Mouse (Mus musculus): ENCODE results near the gene Timm10. TPM values are rescaled to one million over a fixed set of nuclear protein-coding genes. Genes with fewer than 3 reads are reported as not detected.
A peak's percentile ranks its signal among the peaks of the same experiment; 100 is the strongest.

Timm10 gene
- total RNA-seq, 2 experiments from 2014 or later, result 46.9 to 57.8 TPM

DNA sequence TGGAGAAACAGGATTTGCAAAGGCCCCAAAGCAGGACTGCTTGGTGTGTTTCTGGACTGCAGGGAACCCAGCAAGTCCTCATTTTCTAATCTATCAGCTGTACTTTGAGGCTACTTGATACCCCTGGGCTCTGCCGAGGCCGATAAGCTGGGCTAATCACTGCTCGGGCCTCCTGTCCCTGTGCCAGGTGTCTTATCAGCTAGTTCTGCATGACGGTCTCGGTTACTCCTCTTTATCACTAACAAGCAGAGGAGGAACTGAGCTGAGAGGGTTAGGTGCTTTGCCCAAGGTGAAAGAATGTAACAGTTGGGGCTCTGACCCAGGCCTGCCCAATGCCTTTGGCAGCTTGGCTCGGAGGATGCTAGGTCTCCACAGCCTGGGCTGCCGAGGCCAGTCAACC is 14.9 kb upstream of the Timm10 start:
- no peak for DNase-seq (ENCODE audit: low spot score in 2 of 2)

DNA sequence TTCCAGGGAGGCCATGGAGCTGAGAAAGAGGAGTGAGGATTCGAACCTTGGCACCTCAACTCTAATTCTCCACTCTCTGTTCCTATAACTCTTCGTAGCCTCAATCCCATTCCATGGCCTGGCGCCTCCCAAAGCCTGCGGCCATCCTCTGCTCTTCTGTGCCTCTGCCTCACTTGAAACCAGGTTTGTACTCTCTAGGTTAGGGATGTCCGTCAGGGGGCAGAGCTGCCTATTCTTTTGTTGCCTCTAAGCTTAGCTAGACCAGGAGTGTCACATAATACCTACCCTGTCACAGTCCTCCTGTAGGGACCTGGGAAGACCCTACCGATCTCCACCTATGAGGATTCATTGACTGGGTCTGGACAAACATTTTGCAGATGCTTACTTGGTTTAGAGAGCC is 14.1 kb upstream of the Timm10 start:
- no peak for DNase-seq (ENCODE audit: low spot score in 2 of 2)

DNA sequence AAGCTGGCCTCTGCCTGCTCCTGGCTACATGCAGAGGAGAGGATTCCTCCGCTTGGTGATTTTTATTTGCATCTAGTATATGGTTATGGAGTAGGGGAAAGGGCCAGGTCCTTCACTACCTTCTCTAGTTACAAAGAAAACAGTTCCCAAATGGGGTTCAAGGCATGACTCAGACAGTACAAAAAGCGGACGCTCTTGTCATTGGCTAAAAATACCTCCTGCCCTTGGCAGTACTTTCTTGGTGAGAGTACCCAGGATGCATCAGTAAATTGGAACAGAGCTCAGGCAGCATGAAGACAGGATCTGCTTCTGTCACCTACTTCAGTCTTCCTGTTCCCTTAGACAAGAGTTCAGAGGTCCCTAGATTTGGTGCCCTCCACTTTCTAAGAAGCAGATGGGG is 6.9 kb upstream of the Timm10 start:
- DNase-seq (ENCODE audit: low spot score in 2 of 2), result peak; percentile 28 to 39

DNA sequence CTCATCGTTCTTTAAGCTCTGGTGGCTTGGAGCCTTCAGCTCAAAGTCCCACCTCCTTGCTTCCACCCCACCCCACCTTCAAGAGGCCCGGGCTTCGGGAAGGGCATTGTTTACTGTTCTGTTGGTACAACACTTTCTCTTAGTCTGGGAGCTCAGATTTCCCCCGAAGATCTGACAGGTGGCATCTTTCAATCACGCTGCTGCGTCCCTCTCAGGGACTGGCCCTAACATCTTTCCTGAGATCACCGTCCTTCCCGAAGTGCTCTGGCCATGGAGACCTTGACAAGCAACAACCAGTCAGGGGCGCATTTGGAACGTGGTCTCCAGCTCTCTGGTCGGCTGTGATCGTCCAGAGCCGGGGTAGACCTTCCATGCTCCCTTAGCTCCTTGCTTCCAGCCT is 4.2 kb upstream of the Timm10 start, which contains the start of gene Smtnl1:
Gene Smtnl1 (minus strand): TSS at position 101 of the 400 bp plus-strand sequence.
- no peak for DNase-seq (ENCODE audit: low spot score in 2 of 2)

DNA sequence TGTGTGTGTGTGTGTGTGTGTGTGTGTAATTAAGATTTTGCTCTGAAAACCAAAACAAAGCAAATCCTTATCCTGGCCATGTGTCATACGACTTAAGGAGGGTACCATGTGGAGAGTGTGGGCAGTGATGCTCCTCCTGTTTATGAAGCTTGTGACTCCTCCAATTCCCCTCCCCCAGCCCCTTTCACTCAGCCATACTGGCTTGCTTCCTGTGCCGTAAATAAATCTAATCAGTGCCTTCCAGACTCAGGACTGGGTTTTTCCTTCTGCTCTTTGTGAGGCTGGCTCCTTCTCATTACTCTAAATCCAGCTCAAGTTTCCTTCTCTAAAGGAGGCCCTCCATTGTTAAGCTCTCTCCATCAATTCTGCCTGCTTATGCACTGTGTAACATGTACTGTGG is 3.6 kb upstream of the Timm10 start:
- DNase-seq (ENCODE audit: low spot score in 2 of 2), result no peak

DNA sequence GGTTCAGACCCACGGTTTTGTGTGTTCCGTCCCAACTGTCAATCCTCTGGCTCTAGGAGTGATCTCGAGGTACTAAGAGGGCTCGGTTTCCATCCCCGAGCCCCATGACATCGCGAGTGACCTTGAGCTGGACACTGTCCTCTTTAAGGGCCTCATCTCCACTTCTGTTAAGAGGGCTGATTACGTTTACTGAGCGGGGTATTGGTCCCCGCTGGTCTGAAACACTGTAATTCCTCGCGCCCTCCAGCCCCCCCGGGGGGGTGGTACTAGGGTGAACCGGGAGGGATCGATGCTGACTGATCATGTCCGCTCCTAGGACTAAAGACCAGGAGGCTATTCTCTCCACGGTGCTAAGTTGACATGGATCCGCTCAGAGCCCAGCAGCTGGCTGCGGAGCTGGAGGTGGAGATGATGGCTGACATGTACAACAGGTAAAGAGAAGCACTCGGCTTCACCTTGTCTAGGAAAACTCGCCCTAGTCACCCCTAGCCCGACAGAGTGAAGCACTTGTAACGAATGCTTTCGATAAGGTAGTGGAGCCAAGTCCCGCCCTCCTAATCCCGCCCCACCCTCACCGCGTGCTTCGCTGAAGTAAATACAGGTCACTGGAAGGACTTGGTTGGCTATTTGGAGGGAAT is 605 bp downstream of the Timm10 start:
- no peak for DNase-seq (ENCODE audit: low spot score in 2 of 2)

DNA sequence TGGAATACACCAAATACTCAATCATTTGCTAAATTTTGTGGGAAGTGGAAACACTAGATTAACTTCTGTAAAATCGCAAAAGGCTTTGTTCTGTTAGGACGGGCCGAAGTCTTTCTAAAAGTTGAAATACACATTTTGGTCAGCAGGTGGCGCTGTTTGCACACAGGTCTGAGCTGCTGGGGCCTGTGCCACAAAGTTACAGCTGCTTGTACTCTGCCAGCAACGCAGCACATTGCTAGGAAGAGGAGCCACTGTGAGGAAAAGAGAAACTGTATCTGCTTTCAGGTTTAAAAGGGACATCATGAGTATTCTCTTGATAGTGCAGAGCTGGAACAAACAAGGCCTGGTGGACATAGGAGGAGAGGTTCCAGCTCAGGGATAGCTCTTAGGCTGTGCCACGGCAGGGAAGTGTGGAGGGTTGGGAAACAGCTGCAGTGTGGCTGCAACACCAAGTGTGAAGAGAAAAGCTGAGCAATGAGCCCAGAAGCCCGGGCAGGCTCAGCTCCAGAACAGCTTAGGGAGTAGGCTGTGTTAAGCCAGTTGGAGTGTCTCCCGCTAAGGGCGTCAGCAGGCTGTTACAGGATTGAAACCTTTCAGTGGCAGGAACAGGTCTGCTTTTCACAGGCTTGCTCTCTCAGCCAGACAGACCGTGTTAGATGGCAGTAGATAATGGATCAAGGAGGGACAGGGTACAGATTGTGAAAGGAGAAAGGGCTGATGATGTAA is 5.0 kb downstream of the Timm10 start:
- peak; percentile 89 to 93 for DNase-seq (ENCODE audit: low spot score in 2 of 2)

DNA sequence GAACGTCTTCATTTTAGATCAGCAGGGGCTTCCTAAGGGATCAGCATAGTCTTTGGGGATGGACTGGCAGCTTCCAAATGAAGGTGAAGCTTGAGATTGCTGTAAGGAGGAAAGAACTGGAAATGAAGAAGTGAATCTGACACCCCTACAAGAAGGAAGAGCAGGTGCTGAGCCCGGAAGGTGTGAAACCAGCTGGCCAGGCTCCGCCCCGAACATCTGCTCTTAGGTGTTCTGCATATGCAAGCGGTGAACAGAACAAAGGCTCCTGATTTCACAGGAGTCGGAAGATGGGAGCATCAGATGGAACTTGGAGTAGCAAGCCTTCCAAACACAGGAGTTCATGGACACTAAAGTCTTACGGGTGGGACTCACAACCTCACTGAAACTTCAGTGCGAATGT is 10.3 kb downstream of the Timm10 start:
- DNase-seq (ENCODE audit: low spot score in 2 of 2), result no peak

DNA sequence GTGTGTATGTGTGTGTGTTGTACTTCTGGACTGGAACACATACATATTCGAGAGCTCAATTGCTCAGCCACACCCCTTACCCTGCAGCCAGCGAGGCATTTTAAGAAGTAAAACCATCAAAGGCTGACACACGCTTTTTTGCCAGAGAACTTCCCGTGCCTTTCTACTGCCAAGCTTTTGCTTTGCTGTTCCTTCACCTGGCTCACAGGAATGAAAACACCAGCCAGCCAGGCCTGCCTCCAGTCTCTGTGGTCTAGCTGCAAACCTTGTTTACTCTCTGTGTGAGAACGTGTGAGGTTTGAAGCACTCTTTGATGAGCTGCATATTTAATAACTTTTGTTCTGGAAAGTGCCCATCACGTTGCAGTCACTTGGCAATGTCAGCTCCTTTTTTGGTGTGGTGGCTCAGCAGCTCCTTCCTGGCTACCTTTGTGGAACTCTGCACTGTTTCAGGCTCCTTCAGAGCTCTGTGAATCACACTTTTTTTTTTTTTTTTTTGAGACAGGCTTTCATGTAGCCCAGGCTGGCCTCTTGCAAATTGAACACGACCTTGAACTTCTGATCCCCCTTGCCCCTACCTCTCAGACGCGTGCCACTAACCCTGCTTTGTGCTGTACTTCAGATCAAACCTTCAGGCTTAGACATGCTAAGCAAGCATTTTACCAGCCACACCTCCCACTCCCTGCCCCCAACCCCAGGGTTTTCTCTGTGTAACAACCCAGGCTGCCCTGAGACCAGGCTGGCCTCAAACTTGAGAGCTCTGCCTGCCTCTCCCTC is 11.2 kb downstream of the Timm10 start:
- DNase-seq (ENCODE audit: low spot score in 2 of 2), result no peak

DNA sequence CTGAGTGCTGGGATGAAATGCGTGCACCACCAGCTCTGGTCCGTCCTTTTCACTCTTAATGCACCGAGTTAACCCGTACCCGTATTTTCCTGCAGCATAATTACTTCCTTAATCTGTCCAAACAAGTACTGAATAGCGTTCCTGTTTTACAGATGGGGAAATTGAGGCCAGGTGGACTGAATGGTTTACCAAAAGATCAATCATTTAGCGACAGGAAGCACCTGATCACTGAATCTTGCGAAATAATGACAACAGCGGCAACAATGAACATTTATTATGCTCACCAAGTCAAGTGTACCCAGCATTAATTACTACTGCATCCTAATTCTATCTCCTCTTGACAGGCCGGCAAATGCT is 11.8 kb downstream of the Timm10 start, which contains the start of gene Slc43a1:
Gene Slc43a1 (plus strand): TSS at position 258 of the 357 bp plus-strand sequence.
- DNase-seq (ENCODE audit: low spot score in 2 of 2), result no peak

DNA sequence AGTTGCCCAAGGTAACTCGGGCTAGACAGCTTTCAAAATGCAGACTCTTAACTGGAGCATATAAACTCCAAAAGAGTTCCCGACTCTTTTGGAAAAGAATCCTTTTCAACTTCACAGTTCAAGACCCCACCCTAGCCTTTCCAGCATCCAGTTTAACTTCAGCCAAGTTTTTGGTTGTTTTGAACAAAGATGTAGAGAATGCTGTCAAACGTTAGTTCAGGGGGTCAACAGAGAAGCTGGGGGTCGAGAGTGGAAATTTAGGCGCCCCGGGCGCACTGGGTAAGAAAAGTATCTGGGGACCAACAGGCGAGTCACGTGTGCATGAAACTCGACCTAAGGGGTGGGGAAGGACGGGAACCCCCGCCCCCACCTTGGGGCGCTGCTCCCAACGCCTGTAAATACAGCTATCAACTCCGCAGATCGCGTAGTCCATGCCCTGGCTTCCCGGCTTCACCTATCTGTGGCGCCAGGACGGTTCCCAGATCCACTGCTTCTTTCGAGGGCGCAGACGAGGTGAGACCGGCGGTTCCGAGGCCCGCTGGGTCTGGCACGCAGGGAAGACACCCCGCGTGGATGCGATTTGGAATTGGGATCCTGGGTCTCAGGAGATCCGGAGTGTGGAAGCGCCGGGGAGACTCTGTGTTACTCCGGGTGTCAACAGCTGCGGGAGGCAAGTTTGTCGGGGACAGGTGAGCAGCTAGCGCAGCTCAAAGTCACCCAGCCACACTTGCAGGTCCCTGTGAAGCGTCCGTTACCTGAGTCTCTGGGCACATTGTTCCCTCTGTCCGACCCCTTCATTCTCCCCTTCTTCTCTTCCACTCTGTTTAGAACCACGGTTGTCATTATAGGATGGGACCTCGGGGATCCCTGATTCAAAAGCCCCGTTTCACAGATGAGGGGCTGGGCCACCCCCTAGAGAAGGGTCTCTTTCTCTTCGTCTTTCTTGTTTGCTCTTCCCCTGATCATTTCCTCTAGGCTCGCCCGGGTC is 12.5 kb downstream of the Timm10 start:
- no peak for DNase-seq (ENCODE audit: low spot score in 2 of 2)

DNA sequence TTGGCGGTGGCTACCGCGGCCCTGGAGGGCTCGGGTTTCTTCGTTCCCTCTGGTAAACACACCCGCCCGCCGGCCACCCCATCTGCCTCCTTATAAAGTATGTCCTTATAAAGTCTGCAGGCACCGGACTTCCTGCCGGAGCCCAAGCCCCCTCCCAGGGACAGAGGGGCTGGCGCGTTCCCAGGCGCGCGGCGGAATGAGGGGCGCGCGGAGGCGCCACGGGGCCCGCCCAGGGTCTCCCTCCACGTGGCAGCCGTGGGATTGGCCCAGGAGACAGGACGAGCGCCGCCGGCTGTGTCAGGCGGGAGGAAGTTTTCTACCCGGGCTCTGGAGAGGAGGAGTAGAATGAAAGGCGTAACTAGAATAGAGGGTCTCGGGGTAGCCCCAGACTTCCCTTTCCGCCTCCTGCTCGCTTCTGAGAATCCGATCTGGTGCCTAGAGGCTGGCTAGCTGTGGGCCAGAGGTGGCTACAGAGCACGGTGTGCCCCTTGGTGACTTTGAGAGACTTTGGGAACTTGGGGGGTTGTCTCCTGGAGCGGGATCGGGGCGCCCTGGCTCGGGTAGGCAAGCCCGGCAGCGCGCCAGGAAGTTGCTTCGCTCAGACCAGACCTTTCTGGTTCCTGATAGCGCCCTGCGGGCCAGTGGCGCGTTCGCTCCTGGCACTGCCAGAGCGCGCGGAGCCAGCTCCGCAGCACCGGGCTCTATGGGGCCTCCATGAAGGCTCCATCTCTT is 13.4 kb downstream of the Timm10 start:
- DNase-seq (ENCODE audit: low spot score in 2 of 2), result no peak

DNA sequence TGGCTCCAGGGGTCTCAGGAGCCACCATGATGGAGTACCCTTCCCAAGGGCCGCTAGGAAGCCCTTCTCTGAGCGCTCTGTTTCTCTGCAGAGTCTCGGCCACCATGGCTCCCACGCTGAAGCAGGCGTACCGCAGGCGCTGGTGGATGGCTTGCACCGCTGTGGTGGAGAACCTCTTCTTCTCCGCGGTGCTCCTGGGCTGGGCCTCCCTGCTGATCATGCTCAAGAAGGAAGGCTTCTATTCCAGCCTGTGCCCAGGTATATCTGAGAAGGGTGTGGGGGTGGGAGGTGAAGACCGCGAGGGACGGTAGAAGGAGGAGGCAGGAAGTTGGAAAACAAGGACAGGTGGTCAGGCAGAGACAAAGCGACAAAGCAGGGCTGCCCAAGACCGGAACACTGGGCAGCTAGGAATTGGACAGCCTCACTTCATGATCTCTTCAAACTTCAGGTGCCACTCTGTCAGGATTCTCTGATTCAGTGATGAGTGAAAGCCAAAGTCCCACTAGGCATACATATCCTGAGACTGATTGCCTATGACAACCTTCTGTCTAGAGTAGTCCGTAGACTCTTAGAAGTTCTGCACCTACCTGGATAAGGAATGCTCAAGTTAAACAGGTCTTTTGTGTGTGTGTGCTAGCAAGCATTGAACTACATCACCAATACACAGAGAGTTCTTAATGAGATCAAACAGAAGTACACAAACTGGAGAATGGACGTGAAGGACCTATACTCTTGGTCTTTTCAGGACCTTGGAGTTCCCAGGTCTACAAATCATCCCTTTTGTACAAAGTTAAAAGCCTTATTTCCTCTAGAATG is 14.2 kb downstream of the Timm10 start:
- no peak for DNase-seq (ENCODE audit: low spot score in 2 of 2)

DNA sequence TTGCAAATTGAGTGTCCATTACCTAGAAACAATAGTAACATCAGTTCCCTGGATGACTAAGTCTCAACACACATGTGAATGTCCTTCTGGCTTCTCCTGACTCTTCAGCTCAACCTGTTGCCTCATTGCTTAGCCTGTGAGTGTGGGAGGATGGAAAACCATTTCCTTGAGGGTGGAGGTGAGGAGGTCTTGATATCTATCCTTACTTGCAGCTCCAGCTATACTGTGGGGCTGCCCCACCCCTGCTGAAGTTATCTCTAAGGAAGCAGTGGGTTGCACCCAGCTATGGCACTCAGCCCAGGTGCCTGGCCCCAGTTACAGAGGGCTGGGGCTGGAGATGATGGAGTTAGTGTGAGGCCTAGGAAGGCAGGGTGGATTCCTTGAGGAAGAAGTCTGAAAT is 15.1 kb downstream of the Timm10 start:
- DNase-seq (ENCODE audit: low spot score in 2 of 2), result no peak

DNA sequence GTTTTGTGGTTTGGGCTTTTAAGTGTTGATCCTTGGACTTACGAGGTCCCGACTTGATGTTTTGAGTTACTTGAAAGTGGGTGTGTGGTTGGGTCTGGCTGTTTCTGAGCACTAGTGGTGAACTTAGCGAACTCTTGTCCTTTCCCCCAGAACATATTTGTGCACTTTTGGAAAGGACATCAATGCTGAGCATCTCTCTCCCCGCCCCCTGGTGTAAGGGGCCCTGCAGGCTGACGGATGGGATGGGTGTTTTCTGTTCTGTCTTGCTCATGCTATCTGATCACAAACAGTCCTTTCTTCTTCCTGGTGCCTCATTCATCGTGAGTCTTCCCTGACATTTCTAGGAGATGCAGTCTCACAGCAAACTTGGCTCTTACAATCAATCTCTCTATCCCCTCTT is 16.9 kb downstream of the Timm10 start:
- no peak for DNase-seq (ENCODE audit: low spot score in 2 of 2)

DNA sequence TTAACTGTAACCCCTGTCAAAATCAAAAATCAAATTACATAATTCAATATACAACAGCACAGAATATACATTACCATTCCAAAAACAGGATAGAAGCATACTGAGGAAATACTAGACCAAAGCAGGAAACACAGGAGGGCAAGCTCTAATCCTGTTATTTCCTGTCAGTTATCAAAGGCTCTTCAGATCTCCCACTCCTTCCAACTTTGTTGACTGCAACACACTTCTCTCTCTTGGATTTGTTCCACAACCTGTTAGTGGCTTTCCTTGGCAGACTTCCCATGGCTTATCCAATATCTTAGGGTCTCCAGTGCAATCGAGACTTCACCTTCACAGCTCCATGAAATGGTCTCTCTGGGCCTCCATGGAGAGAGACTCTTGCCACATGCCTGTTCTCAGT is 18.4 kb downstream of the Timm10 start:
- DNase-seq (ENCODE audit: low spot score in 2 of 2), result no peak

DNA sequence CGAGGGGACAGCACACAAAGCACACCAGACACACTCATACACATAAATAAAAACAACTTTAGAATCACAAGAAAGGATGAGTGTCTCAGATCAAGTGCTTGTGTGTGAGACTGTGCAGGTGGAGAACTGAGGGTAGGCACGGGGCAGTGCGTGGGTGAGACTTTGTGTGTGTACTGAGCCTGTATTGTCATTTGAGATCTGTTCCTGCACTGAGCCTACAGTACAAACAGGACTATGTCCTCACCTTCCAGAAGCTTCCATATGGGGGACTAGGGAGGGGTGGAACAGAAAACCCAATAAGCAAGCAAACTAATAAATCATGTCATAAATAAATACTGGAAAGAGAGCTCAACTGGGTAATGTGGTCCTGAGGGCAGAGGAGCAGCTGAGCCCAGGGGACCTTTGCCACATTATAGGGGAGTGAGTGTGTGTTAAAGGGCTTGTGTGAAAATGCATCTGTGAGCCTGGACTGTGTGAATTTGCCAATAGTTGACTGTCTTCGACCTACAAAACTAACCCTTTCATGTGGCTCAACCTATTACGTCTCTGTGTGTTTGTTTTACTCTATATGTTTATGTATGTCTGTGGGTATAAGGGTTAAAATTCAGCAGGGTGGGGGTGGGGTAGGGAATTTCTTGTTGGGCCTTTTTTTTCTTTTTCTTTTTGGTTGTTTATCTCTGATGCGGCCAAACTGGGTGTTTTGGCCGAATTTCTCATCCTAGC is 23.8 kb downstream of the Timm10 start:
- DNase-seq (ENCODE audit: low spot score in 2 of 2), result no peak

DNA sequence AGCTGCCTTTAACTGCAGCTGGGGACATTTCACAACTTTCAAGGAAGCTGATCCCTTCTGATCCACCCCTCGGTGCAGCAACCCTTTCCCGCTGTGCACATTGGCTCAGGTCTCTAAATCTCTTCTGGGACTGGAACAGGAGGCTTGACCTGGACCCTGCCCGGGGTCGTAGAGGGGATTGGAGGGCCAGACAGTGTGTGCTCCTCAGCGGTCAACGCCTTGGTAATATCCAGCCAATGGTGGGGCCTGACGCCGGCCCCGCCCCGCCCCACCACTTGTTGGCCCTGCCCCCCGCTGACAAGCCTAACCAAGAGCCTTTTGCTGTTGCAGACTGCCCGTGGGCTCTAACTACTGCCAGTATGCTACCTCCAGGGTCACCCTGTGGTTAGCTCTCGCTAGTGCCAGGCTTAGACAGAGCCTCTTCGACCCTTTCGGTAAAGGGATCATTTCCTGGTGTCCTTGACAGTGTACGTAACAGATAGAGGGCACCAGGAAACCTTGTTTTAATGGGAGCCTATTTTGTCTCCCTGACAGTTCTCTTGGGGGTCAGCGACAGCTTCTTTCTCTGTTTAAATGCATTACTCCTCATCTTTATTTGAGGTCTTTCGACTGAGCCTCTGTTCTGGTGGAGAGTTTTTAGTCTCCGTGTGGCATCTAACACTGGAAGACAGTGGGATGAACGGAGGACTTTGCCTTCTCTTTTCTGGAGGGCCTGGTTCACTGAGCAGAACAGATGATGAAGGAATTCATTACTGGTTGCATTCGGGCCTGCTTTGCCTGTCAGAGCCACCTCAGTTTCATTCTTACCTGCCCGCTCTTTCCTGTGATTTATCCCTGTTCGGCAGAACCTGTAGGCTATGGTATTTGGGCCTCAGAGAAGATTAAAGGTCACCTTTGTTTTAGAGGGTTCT is 24.6 kb downstream of the Timm10 start:
- no peak for DNase-seq (ENCODE audit: low spot score in 2 of 2)
